In the genomic region with DNA sequence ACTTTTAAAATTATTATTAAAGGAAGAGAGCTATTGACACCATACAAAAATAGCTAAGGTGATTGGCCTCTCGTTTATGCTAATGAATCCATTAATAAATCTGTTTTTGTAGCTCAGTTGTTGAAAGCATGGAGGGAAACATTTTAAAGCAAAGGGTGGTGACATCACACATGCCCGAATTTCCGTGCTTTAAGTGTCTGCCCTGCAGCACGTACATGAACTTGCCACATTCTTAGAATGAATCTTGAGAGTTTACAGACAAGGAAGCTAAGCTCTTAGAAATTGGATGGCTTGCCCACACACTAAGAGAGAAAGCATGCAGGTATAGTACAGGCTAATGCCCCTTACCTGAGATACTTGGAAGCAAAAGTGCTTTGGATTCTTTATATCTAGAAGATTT, we compare ENCODE assay signal across 17 mouse cellular contexts.
"Had no signal": no experiment of that assay in that cellular context is flagged by ENCODE, and none has a peak within 500 bp of the region (broad histone marks: within the 10 kb centered on the region; RNA-seq: fewer than 3 reads in every experiment).

No protein-coding gene starts in this region.

- H3K4me1 ChIP-seq: kidney, embryonic 15.5 days; midbrain, embryonic 12.5 days; midbrain, embryonic 15.5 days; stomach, embryonic 15.5 days had no signal

- H3K27ac ChIP-seq: kidney, embryonic 15.5 days; left cerebral cortex, adult 2 months; liver, embryonic 13.5 days; macrophage; midbrain, embryonic 12.5 days; midbrain, embryonic 15.5 days; neural tube, embryonic 13.5 days; stomach, embryonic 15.5 days had no signal

- H3K4me2 ChIP-seq: kidney, embryonic 15.5 days; liver, embryonic 13.5 days; midbrain, embryonic 12.5 days; midbrain, embryonic 15.5 days; neural tube, embryonic 13.5 days; stomach, embryonic 15.5 days had no signal

- H3K36me3 ChIP-seq: kidney, embryonic 15.5 days; midbrain, embryonic 12.5 days; midbrain, embryonic 15.5 days; neural tube, embryonic 13.5 days; stomach, embryonic 15.5 days had no signal

- DNase-seq: kidney, adult 8-10 months; kidney, postnatal 10 days; kidney, postnatal 36 days; layer of hippocampus, postnatal 36 days; liver, embryonic 13.5 days; lung, adult 2 months; lung, postnatal 10 days; retina, postnatal 1 day; right cerebral cortex, postnatal 25 days; spleen, adult 18-20 months had no signal

- ATAC-seq: midbrain, embryonic 15.5 days had no signal

- H3K4me3 ChIP-seq: kidney, embryonic 15.5 days; left cerebral cortex, adult 2 months; liver, embryonic 13.5 days; midbrain, embryonic 12.5 days; midbrain, embryonic 15.5 days; neural tube, embryonic 13.5 days; stomach, embryonic 15.5 days had no signal

- H3K27me3 ChIP-seq: kidney, embryonic 15.5 days; liver, embryonic 13.5 days; midbrain, embryonic 12.5 days; midbrain, embryonic 15.5 days; neural tube, embryonic 13.5 days; stomach, embryonic 15.5 days had no signal

- H3K9me3 ChIP-seq: kidney, embryonic 15.5 days; liver, embryonic 13.5 days; midbrain, embryonic 12.5 days; midbrain, embryonic 15.5 days; neural tube, embryonic 13.5 days; stomach, embryonic 15.5 days had no signal

- H3K9ac ChIP-seq: kidney, embryonic 15.5 days; liver, embryonic 13.5 days; midbrain, embryonic 12.5 days; midbrain, embryonic 15.5 days; neural tube, embryonic 13.5 days; stomach, embryonic 15.5 days had no signal
